Mouse (Mus musculus): ENCODE results near the gene Hemgn.

DNA sequence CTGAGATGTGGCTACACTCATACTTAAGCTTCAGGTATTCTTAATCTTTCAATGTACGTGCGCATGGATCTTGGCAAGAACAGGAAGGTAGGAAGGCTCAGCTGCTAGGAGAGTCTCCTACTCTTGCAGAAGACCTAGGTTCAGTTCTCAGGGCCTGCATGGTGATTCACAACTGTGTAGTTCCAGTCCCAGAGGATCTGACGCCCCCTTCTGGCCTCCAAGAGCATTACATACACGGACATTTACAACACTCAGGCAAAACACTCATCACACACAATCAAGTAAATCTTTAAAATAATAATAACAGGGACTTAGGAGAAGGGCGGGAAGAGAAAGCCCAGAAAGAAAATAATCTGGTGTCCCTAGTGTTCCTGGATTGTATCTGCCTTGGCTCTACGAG lies 38.9 kb downstream of the Hemgn start:
- TF ChIP-seq POLR2A (IDR thresholded peaks at IDR 0.05; ENCODE audit: extremely low read depth, insufficient read depth, low read length) (no peak), CTCF (IDR thresholded peaks at IDR 0.05; ENCODE audit: low read depth, low read length) (peak; percentile 48; the same call in 1 of the 2 replicates)
